Mouse (Mus musculus) right cerebral cortex, postnatal 25 days (tissue): ENCODE data around the gene Parg.
"Not testable (repeated sequence)": the region's sequence is repeated elsewhere in the genome, so short reads cannot be mapped to it uniquely, and the experiment has no call there.

Experiments
- DNase-seq: peaks from one replicate; pipeline ENCODE4 v3.0.0; 2022

Gene Parg

DNA sequence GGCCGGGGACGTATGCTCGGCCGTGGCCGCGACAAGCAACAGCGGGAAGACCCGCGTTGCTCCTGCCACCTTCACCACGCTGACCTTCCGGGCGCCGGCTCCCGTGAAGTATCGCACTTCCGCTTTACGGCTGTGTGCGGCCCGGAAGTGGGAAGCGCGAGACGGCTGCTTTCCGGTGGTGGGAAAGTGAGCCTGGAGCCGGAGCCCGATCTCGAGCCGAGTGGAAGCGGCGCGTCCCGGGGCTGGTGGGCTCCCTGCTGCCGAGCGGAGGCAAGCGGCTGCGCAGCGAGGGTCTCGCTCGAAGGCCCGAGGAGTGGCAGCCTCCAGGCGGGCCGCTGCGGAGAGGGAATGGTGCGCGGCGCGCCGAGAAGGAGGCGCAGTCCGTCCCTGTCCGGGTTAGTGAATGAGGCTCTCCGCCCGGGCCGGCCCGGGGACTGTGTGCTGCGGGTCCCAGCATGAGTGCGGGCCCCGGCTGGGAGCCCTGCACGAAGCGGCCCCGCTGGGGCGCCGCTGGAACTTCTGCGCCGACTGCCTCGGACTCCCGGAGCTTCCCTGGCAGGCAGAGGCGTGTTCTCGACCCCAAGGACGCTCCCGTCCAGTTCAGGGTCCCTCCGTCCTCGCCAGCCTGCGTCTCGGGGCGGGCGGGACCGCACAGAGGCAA is at the start of gene Parg, which contains the start of gene Timm23:
Parg (plus strand) TSS at position 159 of the 661 bp plus-strand sequence.
Timm23 (minus strand) TSS at position 108 of the 661 bp plus-strand sequence.
- peak; percentile 92 for DNase-seq

GRCm38 (mm10) chr14:32152243-32152965 is 49.3 kb upstream of the Parg start:
- no peak for DNase-seq

- no peak for DNase-seq
Measured at GRCm38 (mm10) chr14:32153156-32153555, 48.6 kb upstream of the Parg start.

GRCm38 (mm10) chr14:32154758-32155157 is 47.0 kb upstream of the Parg start:
- DNase-seq: no peak

- DNase-seq: no peak
Measured at GRCm38 (mm10) chr14:32159150-32159670, 42.5 kb upstream of the Parg start.

DNA sequence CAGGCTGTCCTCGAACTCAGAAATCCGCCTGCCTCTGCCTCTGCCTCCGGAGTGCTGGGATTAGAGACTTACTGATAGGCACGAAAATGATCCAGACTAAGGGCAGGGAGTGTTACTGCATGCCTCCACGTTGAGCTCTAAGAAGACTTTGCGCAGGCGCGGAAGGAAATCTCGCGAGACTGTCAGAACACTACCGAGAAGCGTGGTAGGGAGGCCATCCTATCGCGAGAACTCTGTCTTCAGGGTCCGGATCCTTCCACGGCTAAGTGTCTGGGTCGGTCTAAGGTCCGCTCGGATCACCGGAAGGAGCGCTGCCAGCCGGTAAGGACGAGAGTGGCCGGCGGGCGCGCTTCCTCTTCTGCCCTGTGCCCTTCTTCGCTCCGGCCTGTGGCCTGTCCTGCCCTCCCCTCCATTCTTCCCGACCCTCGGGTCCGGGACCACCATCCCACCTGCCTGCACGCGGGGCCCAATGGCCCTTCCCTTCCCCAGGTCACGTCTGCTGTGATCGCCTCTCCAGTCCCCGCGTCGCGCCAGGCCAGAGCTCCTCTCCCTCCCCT is 42.0 kb upstream of the Parg start, which contains the start of gene Ncoa4:
Ncoa4 (plus strand) TSS at position 176 of the 557 bp plus-strand sequence.
- peak; percentile 95 for DNase-seq

- DNase-seq: no peak
Measured at GRCm38 (mm10) chr14:32160563-32160962, 41.2 kb upstream of the Parg start.

- no peak for DNase-seq
Measured at GRCm38 (mm10) chr14:32161090-32161885, 40.5 kb upstream of the Parg start.

DNA sequence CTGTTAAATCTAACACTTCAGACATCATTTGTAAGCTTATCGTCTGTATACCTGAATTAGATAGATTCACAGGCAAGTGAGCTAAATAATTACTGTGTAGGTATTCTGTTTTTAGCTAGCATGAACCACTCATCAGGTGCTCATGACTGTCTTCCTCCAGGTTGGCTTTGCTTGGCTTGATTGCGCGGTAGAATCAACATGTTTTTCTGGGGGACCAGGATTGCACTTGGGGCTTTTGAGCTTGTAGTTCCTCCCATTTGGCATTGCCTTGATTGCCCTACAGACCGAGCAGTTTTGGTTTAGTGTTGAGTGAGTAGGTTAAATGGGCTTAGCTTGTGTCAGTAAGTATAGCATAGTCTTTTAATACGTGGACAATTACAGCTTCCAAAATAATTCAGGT is 39.5 kb upstream of the Parg start:
- no peak for DNase-seq

GRCm38 (mm10) chr14:32163203-32163888 is 38.4 kb upstream of the Parg start:
- DNase-seq: no peak

GRCm38 (mm10) chr14:32164173-32165051 is 37.3 kb upstream of the Parg start:
- DNase-seq: no peak

DNA sequence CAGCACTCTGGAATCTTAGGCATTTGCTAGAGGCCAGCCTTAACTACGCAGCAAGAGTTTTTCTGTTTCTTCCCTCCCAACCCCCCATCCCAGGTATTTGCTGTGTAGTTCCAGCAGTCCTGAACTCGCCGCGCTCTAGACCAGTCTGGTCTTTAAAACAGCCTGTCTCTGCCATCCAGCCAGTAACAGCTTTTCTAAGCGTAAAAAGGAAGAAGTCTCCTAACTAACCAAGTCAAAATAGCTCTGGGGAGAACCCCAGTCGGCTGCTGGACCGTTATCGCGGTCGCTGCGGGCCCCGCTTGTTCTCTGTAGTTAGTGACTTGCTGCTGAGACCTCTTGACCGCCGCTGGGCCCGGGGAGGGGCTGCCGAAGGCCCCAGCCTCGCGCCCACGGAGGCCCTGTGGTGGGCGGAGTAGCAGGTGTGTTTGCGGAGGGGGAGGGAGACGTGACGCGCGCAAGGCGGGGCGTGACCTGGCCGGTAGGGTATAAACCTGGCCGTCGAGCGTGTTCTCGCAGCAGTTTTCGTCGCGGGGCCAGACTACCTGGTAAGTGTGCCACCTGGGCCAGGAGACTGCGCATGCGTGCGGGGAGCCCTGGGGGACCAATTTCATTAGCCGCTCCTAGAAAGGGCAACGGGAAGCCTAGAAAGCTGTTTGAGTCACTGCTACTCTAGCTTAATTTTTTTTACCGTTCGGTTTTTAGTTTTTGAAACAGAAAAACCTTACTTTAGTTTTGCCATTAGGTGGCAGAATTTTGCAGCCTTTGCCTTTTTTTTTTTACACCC is 36.3 kb upstream of the Parg start:
- DNase-seq: peak; percentile 28

GRCm38 (mm10) chr14:32166062-32166441 is 35.7 kb upstream of the Parg start:
- DNase-seq: no peak

DNA sequence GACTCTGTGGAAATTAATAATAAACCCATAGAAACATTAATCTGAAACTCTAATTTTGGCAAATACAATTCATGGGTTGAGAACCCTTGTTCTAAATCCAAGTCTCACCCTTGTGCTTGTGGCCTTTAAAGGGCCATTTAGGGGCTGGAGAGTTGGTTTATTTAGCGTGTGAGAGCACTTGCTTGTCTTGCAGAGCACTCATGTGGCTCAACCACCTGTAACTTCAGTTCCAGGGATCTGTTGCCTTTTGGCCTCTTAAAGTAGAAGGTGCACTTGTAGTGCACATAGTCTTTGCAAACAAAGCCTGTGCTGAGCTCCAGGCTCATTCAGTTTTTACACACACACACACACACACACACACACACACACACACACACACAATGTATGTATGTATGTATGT is 34.9 kb upstream of the Parg start:
- no peak for DNase-seq

DNA sequence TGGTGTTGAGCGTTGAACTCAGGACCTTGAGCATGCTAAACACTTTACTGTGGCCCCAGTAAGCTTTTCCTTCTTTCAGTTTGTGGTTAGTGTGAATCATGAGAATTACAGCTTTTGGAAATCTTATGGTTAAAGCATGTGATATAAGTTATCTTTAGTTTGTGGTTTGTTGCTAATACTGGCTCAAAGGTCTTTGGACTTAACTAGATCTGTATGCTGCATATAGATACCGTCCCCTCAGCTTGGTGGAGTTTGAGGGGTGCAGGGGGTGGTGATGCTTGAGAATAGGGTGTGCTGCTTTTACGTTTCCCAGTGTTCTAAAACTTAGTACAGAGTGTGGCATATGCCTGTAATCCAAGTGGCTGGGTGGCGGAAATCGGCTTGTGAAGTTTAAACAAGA is 34.4 kb upstream of the Parg start:
- no peak for DNase-seq

GRCm38 (mm10) chr14:32168653-32169231 is 33.0 kb upstream of the Parg start:
- no peak for DNase-seq

GRCm38 (mm10) chr14:32170137-32170536 is 31.6 kb upstream of the Parg start:
- DNase-seq: no peak

DNA sequence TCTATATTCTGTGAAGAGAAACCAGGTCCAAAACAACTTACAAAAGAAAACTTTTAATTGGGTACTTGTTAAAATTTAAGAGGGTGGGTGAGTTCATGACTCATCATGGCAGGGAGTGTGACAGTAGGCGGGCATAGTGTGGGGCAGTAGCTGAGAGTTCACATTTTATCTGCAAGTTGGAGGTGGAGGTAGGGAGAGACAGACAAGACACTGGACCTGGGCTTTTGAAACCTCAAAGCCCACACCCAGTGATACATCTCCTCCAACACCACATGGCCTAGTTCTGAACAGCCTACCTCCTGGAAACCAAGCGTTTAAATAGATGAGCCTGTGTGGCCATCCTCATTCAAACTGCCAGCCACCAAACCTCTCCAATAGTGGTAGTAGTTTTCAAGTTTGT is 26.4 kb upstream of the Parg start:
- no peak for DNase-seq

DNA sequence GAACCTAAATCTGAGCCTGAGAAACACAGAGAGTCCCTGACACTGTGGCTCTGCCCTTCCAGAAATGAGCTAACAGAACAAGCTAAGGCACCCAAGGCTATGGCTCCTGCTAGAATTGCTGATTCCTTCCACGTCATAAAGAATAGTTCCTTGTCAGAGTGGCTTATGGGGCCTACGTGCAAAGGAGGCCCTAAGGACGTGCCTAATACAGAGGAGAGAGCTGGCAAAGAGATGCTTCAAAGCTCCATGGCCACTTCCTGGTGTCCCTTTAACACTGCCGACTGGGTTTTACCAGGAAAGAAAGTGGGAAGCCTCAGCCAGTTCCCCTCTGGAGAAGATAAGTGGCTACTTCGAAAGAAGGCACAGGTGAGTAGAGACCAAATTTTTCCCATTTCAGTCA is 25.2 kb upstream of the Parg start:
- DNase-seq: not testable (repeated sequence)
